Mouse (Mus musculus): Measurements from ENCODE around the gene Rhox2g.
"Not testable (repeated sequence)": the region's sequence is repeated elsewhere in the genome, so short reads cannot be mapped to it uniquely, and the experiment has no call there.

Rhox2g gene

GRCm38 (mm10) chrX:37643370-37643769, at the start of gene Rhox2g:
TSS of gene Rhox2g (minus strand) at chrX:37643470.
- in situ Hi-C loops (cut with MboI; ENCODE audit: low pct_unique_long_range_greater_than_20kb in 1 of 2, low sequenced_read_pairs in 2 of 2, unreplicated experiment in 1 of 2): not testable (repeated sequence)

- in situ Hi-C loops (cut with MboI; ENCODE audit: low pct_unique_long_range_greater_than_20kb in 1 of 2, low sequenced_read_pairs in 2 of 2, unreplicated experiment in 1 of 2): no loop called here
These were observed 49.0 kb upstream of the Rhox2g start for GRCm38 (mm10) chrX:37692261-37692660.

- in situ Hi-C loops (cut with MboI; ENCODE audit: low pct_unique_long_range_greater_than_20kb in 1 of 2, low sequenced_read_pairs in 2 of 2, unreplicated experiment in 1 of 2): no loop called here
These were observed 39.9 kb upstream of the Rhox2g start for GRCm38 (mm10) chrX:37683031-37683715.

- in situ Hi-C loops (cut with MboI; ENCODE audit: low pct_unique_long_range_greater_than_20kb in 1 of 2, low sequenced_read_pairs in 2 of 2, unreplicated experiment in 1 of 2): not testable (repeated sequence)
These were observed 29.9 kb upstream of the Rhox2g start, which contains the start of gene Rhox2h for GRCm38 (mm10) chrX:37673177-37673576. TSS of gene Rhox2h (minus strand) at chrX:37673277.

GRCm38 (mm10) chrX:37668664-37669063, 25.4 kb upstream of the Rhox2g start, which contains the start of gene Rhox3h:
TSS of gene Rhox3h (minus strand) at chrX:37668764.
- in situ Hi-C loops (cut with MboI; ENCODE audit: low pct_unique_long_range_greater_than_20kb in 1 of 2, low sequenced_read_pairs in 2 of 2, unreplicated experiment in 1 of 2): not testable (repeated sequence)

- in situ Hi-C loops (cut with MboI; ENCODE audit: low pct_unique_long_range_greater_than_20kb in 1 of 2, low sequenced_read_pairs in 2 of 2, unreplicated experiment in 1 of 2): not testable (repeated sequence)
These were observed 8.0 kb upstream of the Rhox2g start, which contains the start of gene Rhox4g for GRCm38 (mm10) chrX:37651227-37651626. TSS of gene Rhox4g (minus strand) at chrX:37651327.

- in situ Hi-C loops (cut with MboI; ENCODE audit: low pct_unique_long_range_greater_than_20kb in 1 of 2, low sequenced_read_pairs in 2 of 2, unreplicated experiment in 1 of 2): not testable (repeated sequence)
These were observed 14.8 kb downstream of the Rhox2g start, which contains the start of gene Rhox3g for GRCm38 (mm10) chrX:37628512-37628911. TSS of gene Rhox3g (minus strand) at chrX:37628612.

GRCm38 (mm10) chrX:37607604-37608003, 35.7 kb downstream of the Rhox2g start, which contains the start of gene Rhox4f:
TSS of gene Rhox4f (minus strand) at chrX:37607704.
- in situ Hi-C loops (cut with MboI; ENCODE audit: low pct_unique_long_range_greater_than_20kb in 1 of 2, low sequenced_read_pairs in 2 of 2, unreplicated experiment in 1 of 2): not testable (repeated sequence)
